Mouse (Mus musculus) forebrain, embryonic 11.5 days (tissue): Measurements from ENCODE around the gene Tnrc18. TPM values are rescaled to one million over a fixed set of nuclear protein-coding genes. Genes with fewer than 3 reads are reported as not detected.

ENCODE experiments used
- ATAC-seq: fragments of 200-750 bp; cut with Nextera tagmentation; replicated peaks from 2 replicates; pipeline ENCODE4 v1.8.0; 2017; ENCODE audit warnings: moderate TSS enrichment; ENCODE audit not compliant: low FRiP score
- DNase-seq: peaks from one replicate; pipeline ENCODE4 v3.0.0-alpha.2; 2017; ENCODE audit warnings: low spot score
- H3K27ac ChIP-seq: fragments of 300-500 bp; sonication (generic); 2 replicates; pipeline ENCODE4 v1.5.1; 2014; ENCODE audit warnings: low read depth, low read length
- H3K27me3 ChIP-seq: fragments of 300-500 bp; sonication (generic); 2 replicates; pipeline ENCODE4 v1.6.1; 2014; ENCODE audit warnings: mild to moderate bottlenecking, low read length, mixed read lengths; ENCODE audit not compliant: control insufficient read depth, insufficient read depth
- H3K36me3 ChIP-seq: fragments of 300-500 bp; sonication (generic); 2 replicates; pipeline ENCODE4 v1.6.1; 2014; ENCODE audit warnings: mild to moderate bottlenecking, low read length, moderate library complexity, mixed read lengths; ENCODE audit not compliant: control insufficient read depth, insufficient read depth
- H3K4me1 ChIP-seq: fragments of 300-500 bp; sonication (generic); replicated peaks from 2 replicates; pipeline ENCODE4 v1.6.1; 2014; ENCODE audit warnings: low read length, mixed read lengths; ENCODE audit not compliant: control insufficient read depth, insufficient read depth
- H3K4me2 ChIP-seq: fragments of 300-500 bp; sonication (generic); 2 replicates; pipeline ENCODE4 v1.6.1; 2014; ENCODE audit warnings: low read depth, mild to moderate bottlenecking, low read length, moderate library complexity, mixed read lengths; ENCODE audit not compliant: severe bottlenecking
- H3K4me3 ChIP-seq: fragments of 300-500 bp; sonication (generic); 2 replicates; pipeline ENCODE4 v1.5.1; 2014; ENCODE audit warnings: low read depth, low read length
- H3K9ac ChIP-seq: fragments of 300-500 bp; sonication (generic); 2 replicates; pipeline ENCODE4 v1.6.1; 2014; ENCODE audit warnings: low read length
- H3K9me3 ChIP-seq: fragments of 300-500 bp; sonication (generic); 2 replicates; pipeline ENCODE4 v1.6.1; 2016; ENCODE audit warnings: low read length, mixed read lengths; ENCODE audit not compliant: control insufficient read depth
- WGBS: fragments of 180-500 bp; shearing (Covaris S2); extraction: QIAGEN DNeasy Blood & Tissue Kit; methylation state at CpG from one replicate; pipeline ENCODE4 v1.1.7; 2014; 5-methylcytosine and 5-hydroxymethylcytosine counted together
- polyA plus RNA-seq: library from polyadenylated mRNA; unstranded; fragments of >200 nt; fragmentation: Nextera tagmentation; extraction: Ambion mirVana; gene quantifications from 2 replicates; pipeline ENCODE4 v1.2.1, GENCODE M21; 2014

Gene Tnrc18
- polyA plus RNA-seq, 1 experiment from 2014 or later: 55.2 TPM

GRCm38 (mm10) chr5:142814711-142815420 is 2.6 kb downstream of the Tnrc18 start:
- Histone ChIP-seq H3K9me3 (no peaks in the 10 kb centered on the region), H3K36me3 (no peaks in the 10 kb centered on the region; the same call in 1 of the 2 replicates), H3K9ac (peak overlapping the region; percentile 100), H3K27me3 (no peaks in the 10 kb centered on the region), H3K4me3 (peak overlapping the region; percentile 87), H3K4me2 (peak overlapping the region; percentile 96), H3K27ac (peak overlapping the region; percentile 100), H3K4me1 (peaks cover 23% of the 10 kb centered on the region)
- no peak for ATAC-seq
- DNase-seq: peak; percentile 71
- 0% methylated on average over 62 of the region's 62 CpGs for WGBS

GRCm38 (mm10) chr5:142814161-142814651 is 3.3 kb downstream of the Tnrc18 start:
- DNase-seq: peak; percentile 70

GRCm38 (mm10) chr5:142813722-142814111 is 3.7 kb downstream of the Tnrc18 start:
- WGBS: under 1% methylated on average over 23 of the region's 23 CpGs
- Histone ChIP-seq H3K27ac (peak overlapping the region; percentile 100), H3K36me3 (peaks cover 3% of the 10 kb centered on the region), H3K27me3 (no peaks in the 10 kb centered on the region), H3K4me2 (peak overlapping the region; percentile 96), H3K9ac (peak overlapping the region; percentile 100), H3K4me3 (peak overlapping the region; percentile 87), H3K9me3 (no peaks in the 10 kb centered on the region), H3K4me1 (peaks cover 23% of the 10 kb centered on the region)
- DNase-seq (peak; percentile 86), ATAC-seq (no peak)

More at GRCm38 (mm10) chr5:142814161-142814651, 3.3 kb downstream of the Tnrc18 start:
- Histone ChIP-seq H3K9ac (peak overlapping the region; percentile 100), H3K27ac (peak overlapping the region; percentile 100), H3K4me3 (peak overlapping the region; percentile 87), H3K4me1 (peaks cover 23% of the 10 kb centered on the region), H3K4me2 (peak overlapping the region; percentile 96), H3K36me3 (peaks cover 2% of the 10 kb centered on the region), H3K9me3 (no peaks in the 10 kb centered on the region), H3K27me3 (no peaks in the 10 kb centered on the region)
- WGBS: 0% methylated on average over 22 of the region's 22 CpGs
- ATAC-seq: no peak

- 1% methylated on average over 18 of the region's 18 CpGs for WGBS
- ATAC-seq: no peak
- H3K27ac ChIP-seq: peak overlapping the region; percentile 100
Observed at GRCm38 (mm10) chr5:142812976-142813721, 4.3 kb downstream of the Tnrc18 start.

GRCm38 (mm10) chr5:142812621-142812975 is 4.9 kb downstream of the Tnrc18 start:
- peak overlapping the region; percentile 96 for H3K4me2 ChIP-seq
- H3K27me3 ChIP-seq: no peaks in the 10 kb centered on the region
- H3K9me3 ChIP-seq: no peaks in the 10 kb centered on the region
- peak overlapping the region; percentile 87 for H3K4me3 ChIP-seq
- H3K4me1 ChIP-seq: peaks cover 23% of the 10 kb centered on the region
- ATAC-seq (no peak), DNase-seq (no peak)
- WGBS: 3% methylated on average over 8 of the region's 8 CpGs
- peak overlapping the region; percentile 100 for H3K9ac ChIP-seq
- peaks cover 3% of the 10 kb centered on the region for H3K36me3 ChIP-seq
- H3K27ac ChIP-seq: peak overlapping the region; percentile 100

More at GRCm38 (mm10) chr5:142812976-142813721, 4.3 kb downstream of the Tnrc18 start:
- no peaks in the 10 kb centered on the region for H3K27me3 ChIP-seq
- no peaks in the 10 kb centered on the region for H3K9me3 ChIP-seq
- peak overlapping the region; percentile 96 for H3K4me2 ChIP-seq
- DNase-seq: peak; percentile 70
- peak overlapping the region; percentile 87 for H3K4me3 ChIP-seq
- peaks cover 3% of the 10 kb centered on the region for H3K36me3 ChIP-seq
- peaks cover 23% of the 10 kb centered on the region for H3K4me1 ChIP-seq
- H3K9ac ChIP-seq: peak overlapping the region; percentile 100

GRCm38 (mm10) chr5:142811870-142812443 is 5.5 kb downstream of the Tnrc18 start:
- peaks cover 23% of the 10 kb centered on the region for H3K4me1 ChIP-seq
- WGBS: 21% methylated on average over 8 of the region's 8 CpGs
- H3K27ac ChIP-seq: peak overlapping the region; percentile 100; the same call in 1 of the 2 replicates
- no peaks in the 10 kb centered on the region for H3K9me3 ChIP-seq
- no peaks in the 10 kb centered on the region for H3K27me3 ChIP-seq
- peak overlapping the region; percentile 96 for H3K4me2 ChIP-seq
- no peak for ATAC-seq
- peak overlapping the region; percentile 87 for H3K4me3 ChIP-seq
- DNase-seq: no peak
- H3K9ac ChIP-seq: peak overlapping the region; percentile 100
- H3K36me3 ChIP-seq: peaks cover 3% of the 10 kb centered on the region

GRCm38 (mm10) chr5:142810710-142811599 is 6.5 kb downstream of the Tnrc18 start:
- no peaks in the 10 kb centered on the region for H3K27me3 ChIP-seq
- peak overlapping the region; percentile 96 for H3K4me2 ChIP-seq
- H3K9ac ChIP-seq: peak overlapping the region; percentile 100
- WGBS: 22% methylated on average over 20 of the region's 20 CpGs
- H3K36me3 ChIP-seq: peaks cover 3% of the 10 kb centered on the region
- no peaks in the 10 kb centered on the region for H3K9me3 ChIP-seq
- H3K4me1 ChIP-seq: peaks cover 23% of the 10 kb centered on the region
- ATAC-seq (no peak), DNase-seq (no peak)
- H3K27ac ChIP-seq: no peak overlapping the region
- peak overlapping the region; percentile 18 for H3K4me3 ChIP-seq
